Mouse (Mus musculus): ENCODE measurements around the gene Dlx6. TPM values are rescaled to one million over a fixed set of nuclear protein-coding genes. Genes with fewer than 3 reads are reported as not detected.

Gene Dlx6
- total and polyA plus RNA-seq, 3 experiments = not detected

Other genes starting within 250 kb of the Dlx6 start
- gene Dlx5, start 18.8 kb downstream of the Dlx6 start, total RNA-seq (2021) = under 1 TPM; 0.32 to 0.35 TPM
- 0.30 and 0.48 TPM in 2 replicates for gene Dlx5, start 18.8 kb downstream of the Dlx6 start, polyA plus RNA-seq (2012; rRNA removed)
- gene Sdhaf3, start 92.7 kb downstream of the Dlx6 start, total RNA-seq (2021) = 1 to 10 TPM; 5.0 to 6.3 TPM
- gene Sdhaf3, start 92.7 kb downstream of the Dlx6 start, polyA plus RNA-seq (2012; rRNA removed) = 0.17 and 0.18 TPM in 2 replicates